ENCODE assay signal across 13 mouse cellular contexts in genomic region chr2:170739713-170740365, GRCm38 (mm10). TPM values are rescaled to one million over a fixed set of nuclear protein-coding genes. Genes with fewer than 3 reads are reported as not detected.
DNase-seq lines count a peak whose midpoint lies in the region; ATAC-seq lines count a peak whose summit lies in the region.
"Had no signal": no experiment of that assay in that cellular context is flagged by ENCODE, and none has a peak within 500 bp of the region (broad histone marks: within the 10 kb centered on the region; RNA-seq: fewer than 3 reads in every experiment).

No protein-coding gene starts in this region.

- H3K4me2 ChIP-seq in forebrain, embryonic 11.5 days (ENCODE audit: low read depth, low read length, severe bottlenecking), result no peak overlapping the region
- H3K4me2 ChIP-seq in forebrain, embryonic 12.5 days, result no peak overlapping the region
- H3K4me2 ChIP-seq in hindbrain, embryonic 12.5 days (replicated peaks), result no peak overlapping the region
- no peak overlapping the region for H3K4me2 ChIP-seq in midbrain, embryonic 15.5 days
- H3K4me2 ChIP-seq: liver, embryonic 15.5 days had no signal

- no peaks in the 10 kb centered on the region for H3K27me3 ChIP-seq in forebrain, embryonic 11.5 days (ENCODE audit: control insufficient read depth, insufficient read depth, low read length)
- H3K27me3 ChIP-seq in forebrain, embryonic 12.5 days, result no peaks in the 10 kb centered on the region
- H3K27me3 ChIP-seq in hindbrain, embryonic 12.5 days, result no peaks in the 10 kb centered on the region
- H3K27me3 ChIP-seq in midbrain, embryonic 15.5 days (replicated peaks), result no peaks in the 10 kb centered on the region
- H3K27me3 ChIP-seq: liver, embryonic 15.5 days had no signal

- 71% methylated on average over 8 of the region's 8 CpGs for WGBS in forebrain, embryonic 11.5 days
- 70% methylated on average over 8 of the region's 8 CpGs for WGBS in forebrain, embryonic 12.5 days
- 58% methylated on average over 8 of the region's 8 CpGs for WGBS in hindbrain, embryonic 12.5 days
- WGBS in midbrain, embryonic 15.5 days, result 64% methylated on average over 8 of the region's 8 CpGs

- H3K4me1 ChIP-seq in forebrain, embryonic 11.5 days (replicated peaks; ENCODE audit: control insufficient read depth, insufficient read depth, low read length), result 0 out of 2 replicates have a peak, but pooled peaks cover 1% of the 10 kb centered on the region
- peaks cover 7% of the 10 kb centered on the region for H3K4me1 ChIP-seq in forebrain, embryonic 12.5 days
- peaks cover 5% of the 10 kb centered on the region for H3K4me1 ChIP-seq in hindbrain, embryonic 12.5 days
- H3K4me1 ChIP-seq in midbrain, embryonic 15.5 days, result peaks cover 13% of the 10 kb centered on the region
- H3K4me1 ChIP-seq: liver, embryonic 15.5 days had no signal

- ATAC-seq in forebrain, embryonic 11.5 days (replicated peaks; ENCODE audit: low FRiP score), result no peak
- no peak for ATAC-seq in forebrain, embryonic 12.5 days (ENCODE audit: low FRiP score)
- peak; percentile 59; the same call in 1 of the 2 replicates for ATAC-seq in hindbrain, embryonic 12.5 days (ENCODE audit: low FRiP score)
- no peak for ATAC-seq in midbrain, embryonic 15.5 days (replicated peaks)

- H3K4me3 ChIP-seq in forebrain, embryonic 11.5 days (ENCODE audit: low read depth, low read length), result no peak overlapping the region
- H3K4me3 ChIP-seq in forebrain, embryonic 12.5 days (replicated peaks), result no peak overlapping the region
- no peak overlapping the region for H3K4me3 ChIP-seq in hindbrain, embryonic 12.5 days
- H3K4me3 ChIP-seq in midbrain, embryonic 15.5 days, result no peak overlapping the region
- H3K4me3 ChIP-seq: liver, embryonic 15.5 days had no signal

- peak; percentile 47 for DNase-seq in forebrain, embryonic 11.5 days (ENCODE audit: low spot score)
- peak; percentile 77 for DNase-seq in brain, adult 2 months (ENCODE audit: low read depth, low spot score)
- DNase-seq in spleen, adult 18-20 months, result no peak
- DNase-seq in adrenal gland, adult 8-10 months, result no peak
- DNase-seq in spleen, adult 12 weeks (ENCODE audit: low spot score), result no peak
- DNase-seq: gastrocnemius, postnatal 36 days; heart, postnatal 36 days; kidney, adult 9 months; lung, postnatal 4 days had no signal

- H3K9me3 ChIP-seq in forebrain, embryonic 11.5 days (ENCODE audit: control insufficient read depth, low read length), result no peaks in the 10 kb centered on the region
- no peaks in the 10 kb centered on the region for H3K9me3 ChIP-seq in forebrain, embryonic 12.5 days
- no peaks in the 10 kb centered on the region for H3K9me3 ChIP-seq in hindbrain, embryonic 12.5 days (replicated peaks)
- no peaks in the 10 kb centered on the region for H3K9me3 ChIP-seq in midbrain, embryonic 15.5 days

- H3K9ac ChIP-seq in forebrain, embryonic 11.5 days (ENCODE audit: low read length), result no peak overlapping the region
- H3K9ac ChIP-seq in forebrain, embryonic 12.5 days, result no peak overlapping the region
- no peak overlapping the region for H3K9ac ChIP-seq in hindbrain, embryonic 12.5 days
- no peak overlapping the region for H3K9ac ChIP-seq in midbrain, embryonic 15.5 days
- H3K9ac ChIP-seq: liver, embryonic 15.5 days had no signal

- H3K36me3 ChIP-seq in forebrain, embryonic 11.5 days (ENCODE audit: control insufficient read depth, insufficient read depth, low read length), result no peaks in the 10 kb centered on the region
- no peaks in the 10 kb centered on the region for H3K36me3 ChIP-seq in forebrain, embryonic 12.5 days (replicated peaks)
- no peaks in the 10 kb centered on the region for H3K36me3 ChIP-seq in hindbrain, embryonic 12.5 days
- no peaks in the 10 kb centered on the region for H3K36me3 ChIP-seq in midbrain, embryonic 15.5 days (replicated peaks)
- H3K36me3 ChIP-seq: liver, embryonic 15.5 days had no signal

- no peak overlapping the region for H3K27ac ChIP-seq in forebrain, embryonic 11.5 days (ENCODE audit: low read depth, low read length)
- no peak overlapping the region for H3K27ac ChIP-seq in forebrain, embryonic 12.5 days
- H3K27ac ChIP-seq in hindbrain, embryonic 12.5 days, result no peak overlapping the region; the same call in 1 of the 2 replicates
- H3K27ac ChIP-seq in midbrain, embryonic 15.5 days, result 0 out of 2 replicates have a peak overlapping the region, but pooled peaks have one; percentile 30
- H3K27ac ChIP-seq: liver, embryonic 15.5 days had no signal

RNA-seq across cellular contexts. Expression of gene Dok5, which starts 8.2 kb away (rescaled TPM):
- 6.2 and 8.1 TPM in 2 replicates for polyA plus RNA-seq in forebrain, embryonic 11.5 days (2014; fragmentation: Nextera tagmentation; extraction: Ambion mirVana)
- 14.6 and 15.2 TPM in 2 replicates for polyA plus RNA-seq in forebrain, embryonic 12.5 days (2016; fragmentation: Nextera tagmentation; extraction: Ambion mirVana)
- 29.0 and 30.9 TPM in 2 replicates for polyA plus RNA-seq in hindbrain, embryonic 12.5 days (2016; fragmentation: Nextera tagmentation; extraction: Ambion mirVana)
- 52.9 and 55.1 TPM in 2 replicates for polyA plus RNA-seq in midbrain, embryonic 15.5 days (2015; fragmentation: Nextera tagmentation; extraction: Ambion mirVana)
- under 1 TPM; 0.25 to 0.84 (median 0.62) TPM for total RNA-seq in adrenal gland, adult 8-10 months (2022)

Comparison
In these comparisons a context has a peak if more than half of its experiments do, and no peak if none do; other contexts are left out.
1. DNase-seq: peak in forebrain, embryonic 11.5 days (single experiment) and brain, adult 2 months (single experiment); none in spleen, adult 18-20 months (0 of 2), adrenal gland, adult 8-10 months (single experiment) and spleen, adult 12 weeks (single experiment).